9 mouse cellular contexts compared by ENCODE assay signal in genomic region chr5:129611060-129611459, GRCm38 (mm10). TPM values are rescaled to one million over a fixed set of nuclear protein-coding genes. Genes with fewer than 3 reads are reported as not detected.
A peak's percentile ranks its signal among the peaks of the same experiment; 100 is the strongest.
DNase-seq lines count a peak whose midpoint lies in the region; ATAC-seq lines count a peak whose summit lies in the region.
"Had no signal": no experiment of that assay in that cellular context is flagged by ENCODE, and none has a peak within 500 bp of the region (broad histone marks: within the 10 kb centered on the region; RNA-seq: fewer than 3 reads in every experiment).

No protein-coding gene starts in this region.

- H3K27ac ChIP-seq in liver, embryonic 12.5 days = no peak overlapping the region
- H3K27ac ChIP-seq in intestine, embryonic 14.5 days (ENCODE audit: low read depth) = no peak overlapping the region
- H3K27ac ChIP-seq in midbrain, embryonic 15.5 days = no peak overlapping the region

- no peaks in the 10 kb centered on the region for H3K9me3 ChIP-seq in liver, embryonic 12.5 days (replicated peaks)
- no peaks in the 10 kb centered on the region for H3K9me3 ChIP-seq in intestine, embryonic 14.5 days (ENCODE audit: control insufficient read depth, low read length)
- no peaks in the 10 kb centered on the region for H3K9me3 ChIP-seq in midbrain, embryonic 15.5 days

- ATAC-seq in liver, embryonic 12.5 days = no peak
- no peak for ATAC-seq in intestine, embryonic 14.5 days (replicated peaks; ENCODE audit: low FRiP score, low TSS enrichment, low read depth)
- 0 out of 2 replicates have a peak, but pooled peaks have one; percentile 54 for ATAC-seq in midbrain, embryonic 15.5 days (replicated peaks)

- peak; percentile 69 for DNase-seq in liver
- peak; percentile 75 to 76 for DNase-seq in cerebellum, adult 18-20 months
- DNase-seq in frontal cortex, postnatal 10 days (ENCODE audit: low spot score in 2 of 2) = peak; percentile 64 to 73
- DNase-seq in intestine, embryonic 14.5 days (ENCODE audit: low spot score) = peak; percentile 86
- peak; percentile 77 to 78 for DNase-seq in left cerebral cortex, postnatal 10 days (ENCODE audit: extremely low spot score in 1 of 2, low spot score in 2 of 2)
- DNase-seq in spleen, postnatal 36 days (ENCODE audit: low spot score in 2 of 2) = peak; percentile 22 to 36

- no peaks in the 10 kb centered on the region for H3K4me1 ChIP-seq in liver, embryonic 12.5 days
- H3K4me1 ChIP-seq in intestine, embryonic 14.5 days (replicated peaks; ENCODE audit: control insufficient read depth, insufficient read depth, low read length) = no peaks in the 10 kb centered on the region
- no peaks in the 10 kb centered on the region for H3K4me1 ChIP-seq in midbrain, embryonic 15.5 days

- 24% methylated on average over 1 of the region's 1 CpGs for WGBS in liver, embryonic 12.5 days (ENCODE audit: insufficient replicate concordance)
- WGBS in intestine, embryonic 14.5 days = 20% methylated on average over 1 of the region's 1 CpGs
- 7% methylated on average over 1 of the region's 1 CpGs for WGBS in midbrain, embryonic 15.5 days

- intact Hi-C loops in left cerebral cortex, postnatal 10 days (cut with DNase I) = loop anchor here (5.0 kb wide), 2 partner anchors 61 to 116 kb away; partner anchors contain the start of genes Nipsnap2 and Zfp11

- H3K9ac ChIP-seq in liver, embryonic 12.5 days = no peak overlapping the region
- no peak overlapping the region for H3K9ac ChIP-seq in intestine, embryonic 14.5 days (ENCODE audit: low read length)
- no peak overlapping the region for H3K9ac ChIP-seq in midbrain, embryonic 15.5 days

- H3K4me2 ChIP-seq in liver, embryonic 12.5 days = no peak overlapping the region
- no peak overlapping the region for H3K4me2 ChIP-seq in intestine, embryonic 14.5 days (ENCODE audit: low read length)
- no peak overlapping the region for H3K4me2 ChIP-seq in midbrain, embryonic 15.5 days

- no peaks in the 10 kb centered on the region for H3K27me3 ChIP-seq in liver, embryonic 12.5 days (replicated peaks)
- no peaks in the 10 kb centered on the region for H3K27me3 ChIP-seq in intestine, embryonic 14.5 days (replicated peaks; ENCODE audit: control insufficient read depth, insufficient read depth, low read length)
- no peaks in the 10 kb centered on the region for H3K27me3 ChIP-seq in midbrain, embryonic 15.5 days (replicated peaks)

- H3K36me3 ChIP-seq in liver, embryonic 12.5 days = no peaks in the 10 kb centered on the region
- 0 out of 2 replicates have a peak, but pooled peaks cover 3% of the 10 kb centered on the region for H3K36me3 ChIP-seq in intestine, embryonic 14.5 days (ENCODE audit: control insufficient read depth, insufficient read depth, low read length)
- H3K36me3 ChIP-seq in midbrain, embryonic 15.5 days (replicated peaks) = no peaks in the 10 kb centered on the region

- H3K4me3 ChIP-seq in liver, embryonic 12.5 days = no peak overlapping the region
- H3K4me3 ChIP-seq in intestine, embryonic 14.5 days (ENCODE audit: low read depth, low read length) = no peak overlapping the region
- no peak overlapping the region for H3K4me3 ChIP-seq in midbrain, embryonic 15.5 days
- H3K4me3 ChIP-seq: myocyte had no signal

RNA-seq across cellular contexts. Expression of gene Mmp17, which starts 27.1 kb away (rescaled TPM):
- polyA plus RNA-seq in liver, embryonic 12.5 days (2016; fragmentation: Nextera tagmentation; extraction: Ambion mirVana) = 0.38 and 0.39 TPM in 2 replicates
- 2.9 and 3.8 TPM in 2 replicates for polyA plus RNA-seq in intestine, embryonic 14.5 days (2014; fragmentation: Nextera tagmentation; extraction: Ambion mirVana)
- 10 to 100 TPM; 62.2 to 62.9 TPM for total RNA-seq in left cerebral cortex, postnatal 10 days (2021)
- polyA plus RNA-seq in midbrain, embryonic 15.5 days (2015; fragmentation: Nextera tagmentation; extraction: Ambion mirVana) = 13.2 and 14.5 TPM in 2 replicates

RNA-seq across cellular contexts. Expression of gene Zfp11, which starts 58.8 kb away (rescaled TPM):
- polyA plus RNA-seq in liver, embryonic 12.5 days (2016; fragmentation: Nextera tagmentation; extraction: Ambion mirVana) = 1.2 TPM in 2 replicates
- polyA plus RNA-seq in intestine, embryonic 14.5 days (2014; fragmentation: Nextera tagmentation; extraction: Ambion mirVana) = 4.0 and 4.1 TPM in 2 replicates
- 1 to 10 TPM; 8.0 to 8.1 TPM for total RNA-seq in left cerebral cortex, postnatal 10 days (2021)
- polyA plus RNA-seq in midbrain, embryonic 15.5 days (2015; fragmentation: Nextera tagmentation; extraction: Ambion mirVana) = 8.5 and 8.6 TPM in 2 replicates

Comparison
In these comparisons a context has a peak if more than half of its experiments do, and no peak if none do; other contexts are left out.
1. DNase-seq: peak in every context shown above with its lines; median percentile 86 in intestine, embryonic 14.5 days; 78 in left cerebral cortex, postnatal 10 days; 76 in cerebellum, adult 18-20 months; 69 in liver; 68 in frontal cortex, postnatal 10 days; 29 in spleen, postnatal 36 days.